Mouse (Mus musculus) frontal cortex, adult 2 months (tissue): Measurements from ENCODE around the gene Tab2. TPM values are rescaled to one million over a fixed set of nuclear protein-coding genes. Genes with fewer than 3 reads are reported as not detected.

ENCODE experiments used
- polyA plus RNA-seq: library from polyadenylated mRNA; depleted of rRNA; stranded (reverse); fragments of >200 nt; gene quantifications from 2 replicates; pipeline ENCODE4 v1.2.3, GENCODE M21; 2012; rRNA removed

Gene Tab2
- polyA plus RNA-seq, 1 experiment, result 43.5 TPM

Other genes starting within 250 kb of the Tab2 start
- 13.6 and 13.8 TPM in 2 replicates for gene Katna1, start 230.2 kb downstream of the Tab2 start, polyA plus RNA-seq
- gene Ginm1, start 163.4 kb downstream of the Tab2 start, polyA plus RNA-seq, result 28.7 and 32.4 TPM in 2 replicates
- gene Ppil4, start 163.3 kb downstream of the Tab2 start, polyA plus RNA-seq, result 24.8 and 27.9 TPM in 2 replicates
- gene Zc3h12d, start 123.8 kb downstream of the Tab2 start, polyA plus RNA-seq, result 0.15 and 0.22 TPM in 2 replicates